Mouse (Mus musculus): ENCODE measurements around the gene Vps18. TPM values are rescaled to one million over a fixed set of nuclear protein-coding genes. Genes with fewer than 3 reads are reported as not detected.

The Vps18 gene
- total RNA-seq (2021): 18.5 and 21.1 TPM in 2 replicates
- long read RNA-seq, full-length matches to known transcripts: 13 of 24 reads
- long read RNA-seq, partial matches to known transcripts: 11 of 24 reads
- long read RNA-seq, other reads (novel, unspliced or antisense): 0 of 24 reads

GRCm38 (mm10) chr2:119288270-119288882 is at the start of gene Vps18:
Vps18 (plus strand) TSS chr2:119288740.
- peak; percentile 98 for DNase-seq

GRCm38 (mm10) chr2:119240075-119240818 is 48.3 kb upstream of the Vps18 start:
- no peak for DNase-seq

- no peak for DNase-seq
Observed at GRCm38 (mm10) chr2:119240819-119241186, 47.7 kb upstream of the Vps18 start.

GRCm38 (mm10) chr2:119242548-119242947 is 46.0 kb upstream of the Vps18 start:
- DNase-seq: no peak

- DNase-seq: no peak
Observed at GRCm38 (mm10) chr2:119245246-119245645, 43.3 kb upstream of the Vps18 start.

- DNase-seq: no peak
Observed at GRCm38 (mm10) chr2:119247904-119248303, 40.6 kb upstream of the Vps18 start.

- no peak for DNase-seq
Observed at GRCm38 (mm10) chr2:119249592-119250061, 38.9 kb upstream of the Vps18 start.

- no peak for DNase-seq
Observed at GRCm38 (mm10) chr2:119250377-119250776, 38.2 kb upstream of the Vps18 start.

GRCm38 (mm10) chr2:119250826-119251478 is 37.6 kb upstream of the Vps18 start:
- DNase-seq: peak; percentile 92

GRCm38 (mm10) chr2:119254976-119255375 is 33.6 kb upstream of the Vps18 start:
- DNase-seq: no peak

- no peak for DNase-seq
Observed at GRCm38 (mm10) chr2:119260518-119260917, 28.0 kb upstream of the Vps18 start.

- no peak for DNase-seq
Observed at GRCm38 (mm10) chr2:119261326-119261725, 27.2 kb upstream of the Vps18 start.

GRCm38 (mm10) chr2:119262978-119263377 is 25.6 kb upstream of the Vps18 start:
- peak; percentile 88 for DNase-seq

GRCm38 (mm10) chr2:119263813-119264212 is 24.7 kb upstream of the Vps18 start:
- no peak for DNase-seq

GRCm38 (mm10) chr2:119270286-119270642 is 18.3 kb upstream of the Vps18 start:
- DNase-seq: no peak

- DNase-seq: peak; percentile 50
Observed at GRCm38 (mm10) chr2:119270643-119271331, 17.8 kb upstream of the Vps18 start, which contains the start of gene Rhov. Rhov (minus strand) TSS chr2:119271272.

- DNase-seq: no peak
Observed at GRCm38 (mm10) chr2:119274126-119274525, 14.4 kb upstream of the Vps18 start.

- no peak for DNase-seq
Observed at GRCm38 (mm10) chr2:119276926-119277325, 11.6 kb upstream of the Vps18 start.

GRCm38 (mm10) chr2:119277810-119278209 is 10.7 kb upstream of the Vps18 start:
- no peak for DNase-seq

- no peak for DNase-seq
Observed at GRCm38 (mm10) chr2:119281899-119282565, 6.5 kb upstream of the Vps18 start.

- DNase-seq: no peak
Observed at GRCm38 (mm10) chr2:119287372-119287771, 1.2 kb upstream of the Vps18 start.

- no peak for DNase-seq
Observed at GRCm38 (mm10) chr2:119289014-119289416, 475 bp downstream of the Vps18 start.
